Mouse (Mus musculus): Measurements from ENCODE around the gene Tbk1. TPM values are rescaled to one million over a fixed set of nuclear protein-coding genes. Genes with fewer than 3 reads are reported as not detected.

Tbk1 gene
- polyA plus RNA-seq, 1 experiment from 2014 or later: 27.4 TPM

GRCm38 (mm10) chr10:121583016-121583415 lies 3.6 kb downstream of the Tbk1 start:
- Histone ChIP-seq H3K36me3 (ENCODE audit: control insufficient read depth, insufficient read depth, low read length) (peaks cover 17% of the 10 kb centered on the region; the same call in 1 of the 2 replicates), H3K9me3 (replicated peaks; ENCODE audit: control insufficient read depth, low read length) (no peaks in the 10 kb centered on the region), H3K27me3 (ENCODE audit: control insufficient read depth, insufficient read depth, low read length) (no peaks in the 10 kb centered on the region), H3K27ac (ENCODE audit: low read depth, low read length) (no peak overlapping the region), H3K4me2 (no peak overlapping the region), H3K4me3 (ENCODE audit: low read depth, low read length) (no peak overlapping the region), H3K4me1 (ENCODE audit: control insufficient read depth, insufficient read depth, low read length) (peaks cover 8% of the 10 kb centered on the region), H3K9ac (ENCODE audit: low read depth, low read length) (no peak overlapping the region)
- WGBS (ENCODE audit: insufficient replicate concordance): 91% methylated on average over 12 of the region's 12 CpGs
- ATAC-seq (replicated peaks; ENCODE audit: insufficient number of reproducible peaks, low FRiP score, low TSS enrichment): no peak

GRCm38 (mm10) chr10:121582287-121582686 lies 4.3 kb downstream of the Tbk1 start:
- Histone ChIP-seq H3K4me2 (no peak overlapping the region), H3K4me1 (ENCODE audit: control insufficient read depth, insufficient read depth, low read length) (peaks cover 8% of the 10 kb centered on the region), H3K27ac (ENCODE audit: low read depth, low read length) (no peak overlapping the region), H3K9me3 (replicated peaks; ENCODE audit: control insufficient read depth, low read length) (no peaks in the 10 kb centered on the region), H3K27me3 (ENCODE audit: control insufficient read depth, insufficient read depth, low read length) (no peaks in the 10 kb centered on the region), H3K4me3 (ENCODE audit: low read depth, low read length) (no peak overlapping the region), H3K36me3 (ENCODE audit: control insufficient read depth, insufficient read depth, low read length) (peaks cover 17% of the 10 kb centered on the region; the same call in 1 of the 2 replicates), H3K9ac (ENCODE audit: low read depth, low read length) (no peak overlapping the region)
- WGBS (ENCODE audit: insufficient replicate concordance): 89% methylated on average over 8 of the region's 8 CpGs
- no peak for ATAC-seq (replicated peaks; ENCODE audit: insufficient number of reproducible peaks, low FRiP score, low TSS enrichment)

DNA sequence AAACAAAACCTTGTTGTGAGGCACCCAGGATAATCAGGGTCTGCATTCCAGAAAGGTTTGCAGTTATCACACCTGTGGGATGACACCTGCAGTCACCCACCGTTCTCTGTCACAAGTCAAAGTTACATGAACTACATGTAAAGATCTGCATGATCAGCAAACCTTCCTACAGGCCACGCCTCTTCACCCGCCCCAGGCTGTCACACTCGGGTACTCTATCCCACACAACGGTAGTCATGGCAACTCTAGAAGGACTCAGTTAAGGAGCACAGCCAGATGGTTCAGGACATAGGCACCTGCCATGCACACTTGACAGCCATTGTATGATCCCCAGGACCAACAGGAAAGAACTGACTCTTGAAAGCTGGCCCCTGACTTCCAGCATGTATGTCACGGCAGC lies 5.2 kb downstream of the Tbk1 start:
- no peaks in the 10 kb centered on the region for H3K9me3 ChIP-seq (replicated peaks; ENCODE audit: control insufficient read depth, low read length)
- H3K4me2 ChIP-seq: no peak overlapping the region
- ATAC-seq (replicated peaks; ENCODE audit: insufficient number of reproducible peaks, low FRiP score, low TSS enrichment): no peak
- H3K36me3 ChIP-seq (ENCODE audit: control insufficient read depth, insufficient read depth, low read length): peaks cover 17% of the 10 kb centered on the region; the same call in 1 of the 2 replicates
- H3K4me3 ChIP-seq (ENCODE audit: low read depth, low read length): no peak overlapping the region
- no peaks in the 10 kb centered on the region for H3K27me3 ChIP-seq (ENCODE audit: control insufficient read depth, insufficient read depth, low read length)
- peaks cover 8% of the 10 kb centered on the region for H3K4me1 ChIP-seq (ENCODE audit: control insufficient read depth, insufficient read depth, low read length)
- H3K27ac ChIP-seq (ENCODE audit: low read depth, low read length): no peak overlapping the region
- WGBS (ENCODE audit: insufficient replicate concordance): 87% methylated on average over 6 of the region's 6 CpGs
- no peak overlapping the region for H3K9ac ChIP-seq (ENCODE audit: low read depth, low read length)

GRCm38 (mm10) chr10:121580381-121580780 lies 6.2 kb downstream of the Tbk1 start:
- H3K27me3 ChIP-seq (ENCODE audit: control insufficient read depth, insufficient read depth, low read length): no peaks in the 10 kb centered on the region
- peaks cover 20% of the 10 kb centered on the region for H3K36me3 ChIP-seq (ENCODE audit: control insufficient read depth, insufficient read depth, low read length)
- H3K4me2 ChIP-seq: no peak overlapping the region
- WGBS (ENCODE audit: insufficient replicate concordance): 95% methylated on average over 5 of the region's 5 CpGs
- no peak overlapping the region for H3K27ac ChIP-seq (ENCODE audit: low read depth, low read length)
- ATAC-seq (replicated peaks; ENCODE audit: insufficient number of reproducible peaks, low FRiP score, low TSS enrichment): no peak
- H3K9me3 ChIP-seq (replicated peaks; ENCODE audit: control insufficient read depth, low read length): no peaks in the 10 kb centered on the region
- H3K4me3 ChIP-seq (ENCODE audit: low read depth, low read length): no peak overlapping the region
- no peak overlapping the region for H3K9ac ChIP-seq (ENCODE audit: low read depth, low read length)
- H3K4me1 ChIP-seq (ENCODE audit: control insufficient read depth, insufficient read depth, low read length): peaks cover 4% of the 10 kb centered on the region

- Histone ChIP-seq H3K27me3 (ENCODE audit: control insufficient read depth, insufficient read depth, low read length) (no peaks in the 10 kb centered on the region), H3K4me3 (ENCODE audit: low read depth, low read length) (no peak overlapping the region), H3K9ac (ENCODE audit: low read depth, low read length) (no peak overlapping the region), H3K4me1 (ENCODE audit: control insufficient read depth, insufficient read depth, low read length) (no peaks in the 10 kb centered on the region), H3K9me3 (replicated peaks; ENCODE audit: control insufficient read depth, low read length) (no peaks in the 10 kb centered on the region), H3K27ac (ENCODE audit: low read depth, low read length) (no peak overlapping the region), H3K36me3 (ENCODE audit: control insufficient read depth, insufficient read depth, low read length) (peaks cover 18% of the 10 kb centered on the region), H3K4me2 (no peak overlapping the region)
- 82% methylated on average over 9 of the region's 9 CpGs for WGBS (ENCODE audit: insufficient replicate concordance)
- no peak for ATAC-seq (replicated peaks; ENCODE audit: insufficient number of reproducible peaks, low FRiP score, low TSS enrichment)
Measured at GRCm38 (mm10) chr10:121576372-121576771, 10.2 kb downstream of the Tbk1 start.

- H3K4me2 ChIP-seq: no peak overlapping the region
- no peaks in the 10 kb centered on the region for H3K27me3 ChIP-seq (ENCODE audit: control insufficient read depth, insufficient read depth, low read length)
- WGBS (ENCODE audit: insufficient replicate concordance): 95% methylated on average over 22 of the region's 22 CpGs
- H3K9me3 ChIP-seq (replicated peaks; ENCODE audit: control insufficient read depth, low read length): no peaks in the 10 kb centered on the region
- H3K9ac ChIP-seq (ENCODE audit: low read depth, low read length): no peak overlapping the region
- no peak for ATAC-seq (replicated peaks; ENCODE audit: insufficient number of reproducible peaks, low FRiP score, low TSS enrichment)
- peaks cover 17% of the 10 kb centered on the region for H3K36me3 ChIP-seq (ENCODE audit: control insufficient read depth, insufficient read depth, low read length)
- peaks cover 7% of the 10 kb centered on the region; the same call in 1 of the 2 replicates for H3K4me1 ChIP-seq (ENCODE audit: control insufficient read depth, insufficient read depth, low read length)
- H3K4me3 ChIP-seq (ENCODE audit: low read depth, low read length): no peak overlapping the region
- H3K27ac ChIP-seq (ENCODE audit: low read depth, low read length): no peak overlapping the region
Measured at GRCm38 (mm10) chr10:121571511-121572147, 15.0 kb downstream of the Tbk1 start.

GRCm38 (mm10) chr10:121571031-121571430 lies 15.6 kb downstream of the Tbk1 start:
- Histone ChIP-seq H3K4me3 (ENCODE audit: low read depth, low read length) (no peak overlapping the region), H3K27ac (ENCODE audit: low read depth, low read length) (no peak overlapping the region), H3K4me1 (ENCODE audit: control insufficient read depth, insufficient read depth, low read length) (peaks cover 7% of the 10 kb centered on the region; the same call in 1 of the 2 replicates), H3K4me2 (no peak overlapping the region), H3K9ac (ENCODE audit: low read depth, low read length) (no peak overlapping the region), H3K9me3 (replicated peaks; ENCODE audit: control insufficient read depth, low read length) (no peaks in the 10 kb centered on the region), H3K36me3 (ENCODE audit: control insufficient read depth, insufficient read depth, low read length) (peaks cover 17% of the 10 kb centered on the region), H3K27me3 (ENCODE audit: control insufficient read depth, insufficient read depth, low read length) (no peaks in the 10 kb centered on the region)
- 84% methylated on average over 3 of the region's 3 CpGs for WGBS (ENCODE audit: insufficient replicate concordance)
- ATAC-seq (replicated peaks; ENCODE audit: insufficient number of reproducible peaks, low FRiP score, low TSS enrichment): no peak

DNA sequence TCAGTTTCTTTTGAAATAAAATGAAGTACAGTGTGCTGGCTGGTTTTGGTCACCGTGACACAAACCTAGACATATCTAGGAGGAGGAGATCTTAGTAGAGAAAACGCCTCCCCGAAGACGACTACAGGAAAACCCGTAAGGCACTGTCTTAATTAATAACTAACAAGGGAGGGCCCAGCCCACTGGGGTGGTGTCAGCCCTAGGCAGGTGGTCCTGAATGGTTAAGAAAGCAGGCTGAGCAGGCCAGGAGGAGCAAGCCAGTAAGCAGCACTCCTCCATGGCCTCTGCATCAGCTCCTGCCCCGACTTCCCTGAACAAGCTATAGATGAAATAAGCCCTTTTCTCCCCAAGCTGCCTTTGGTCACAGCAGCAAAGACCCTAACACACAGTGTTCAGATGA lies 16.8 kb downstream of the Tbk1 start:
- Histone ChIP-seq H3K9me3 (replicated peaks; ENCODE audit: control insufficient read depth, low read length) (no peaks in the 10 kb centered on the region), H3K9ac (ENCODE audit: low read depth, low read length) (no peak overlapping the region), H3K27ac (ENCODE audit: low read depth, low read length) (peak overlapping the region; percentile 74), H3K4me2 (no peak overlapping the region), H3K4me3 (ENCODE audit: low read depth, low read length) (no peak overlapping the region), H3K36me3 (ENCODE audit: control insufficient read depth, insufficient read depth, low read length) (peaks cover 14% of the 10 kb centered on the region), H3K27me3 (ENCODE audit: control insufficient read depth, insufficient read depth, low read length) (no peaks in the 10 kb centered on the region), H3K4me1 (ENCODE audit: control insufficient read depth, insufficient read depth, low read length) (peaks cover 7% of the 10 kb centered on the region; the same call in 1 of the 2 replicates)
- no peak for ATAC-seq (replicated peaks; ENCODE audit: insufficient number of reproducible peaks, low FRiP score, low TSS enrichment)
- 69% methylated on average over 6 of the region's 6 CpGs for WGBS (ENCODE audit: insufficient replicate concordance)
